Mouse (Mus musculus): ENCODE results near the gene Prdm5.

DNA sequence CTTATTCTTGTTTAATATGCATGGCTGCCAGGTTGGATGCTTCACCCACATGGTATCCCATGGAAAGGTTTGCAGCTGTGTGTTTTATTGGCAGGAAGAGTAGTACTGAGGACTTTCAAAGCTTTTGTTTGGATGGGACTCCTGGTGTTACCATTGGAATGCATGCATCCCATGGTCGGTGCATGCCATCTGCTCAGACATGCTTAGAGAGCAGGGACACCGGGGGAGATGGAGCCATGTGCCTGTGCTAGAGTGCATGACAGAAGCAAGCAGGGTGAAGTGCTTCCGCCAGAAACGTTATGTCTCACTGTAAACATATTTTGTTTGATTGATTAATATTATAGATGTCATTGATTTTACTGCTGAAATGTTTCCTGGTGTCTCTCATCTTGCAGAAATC is 70.3 kb downstream of the Prdm5 start:
- TF ChIP-seq POLR2A (IDR thresholded peaks at IDR 0.05; ENCODE audit: borderline replicate concordance, extremely low read depth, low read depth, low read length) (no peak), CTCF (IDR thresholded peaks at IDR 0.05; ENCODE audit: insufficient read depth, low read length) (no peak)

Measured in lung, adult 2 months (tissue).